Mouse (Mus musculus): ENCODE measurements around the gene Aurkb.

The Aurkb gene

GRCm38 (mm10) chr11:69037231-69038061 lies 8.0 kb upstream of the Aurkb start:
- peak; percentile 92 for DNase-seq

GRCm38 (mm10) chr11:69038173-69038572 lies 7.3 kb upstream of the Aurkb start:
- peak; percentile 22 for DNase-seq

- DNase-seq = no peak
Measured at GRCm38 (mm10) chr11:69046395-69046774, 938 bp downstream of the Aurkb start.

GRCm38 (mm10) chr11:69047592-69047991 lies 2.1 kb downstream of the Aurkb start:
- DNase-seq = no peak

- DNase-seq = no peak
Measured at GRCm38 (mm10) chr11:69048151-69048550, 2.7 kb downstream of the Aurkb start.

- DNase-seq = no peak
Measured at GRCm38 (mm10) chr11:69050748-69051147, 5.3 kb downstream of the Aurkb start.

GRCm38 (mm10) chr11:69051771-69052170 lies 6.3 kb downstream of the Aurkb start:
- no peak for DNase-seq

- DNase-seq = no peak
Measured at GRCm38 (mm10) chr11:69052824-69053421, 7.5 kb downstream of the Aurkb start.

- no peak for DNase-seq
Measured at GRCm38 (mm10) chr11:69053848-69054247, 8.4 kb downstream of the Aurkb start.

- no peak for DNase-seq
Measured at GRCm38 (mm10) chr11:69058265-69058664, 12.8 kb downstream of the Aurkb start.

GRCm38 (mm10) chr11:69058729-69059356 lies 13.4 kb downstream of the Aurkb start:
- DNase-seq = no peak

- peak; percentile 99 for DNase-seq
Measured at GRCm38 (mm10) chr11:69059357-69059974, 14.0 kb downstream of the Aurkb start, which contains the start of gene Borcs6. Gene Borcs6 (plus strand): TSS chr11:69059717.

GRCm38 (mm10) chr11:69059975-69060411 lies 14.5 kb downstream of the Aurkb start:
- DNase-seq = no peak

- peak; percentile 60 for DNase-seq
Measured at GRCm38 (mm10) chr11:69060448-69061254, 15.2 kb downstream of the Aurkb start.

- peak; percentile 4 for DNase-seq
Measured at GRCm38 (mm10) chr11:69061255-69061912, 15.9 kb downstream of the Aurkb start.

GRCm38 (mm10) chr11:69062194-69062760 lies 16.8 kb downstream of the Aurkb start:
- peak; percentile 80 for DNase-seq

- DNase-seq = peak; percentile 94
Measured at GRCm38 (mm10) chr11:69062761-69063224, 17.3 kb downstream of the Aurkb start.

- DNase-seq = peak; percentile 86
Measured at GRCm38 (mm10) chr11:69063413-69064201, 18.2 kb downstream of the Aurkb start.

GRCm38 (mm10) chr11:69064259-69065133 lies 19.0 kb downstream of the Aurkb start:
- DNase-seq = no peak
